Mouse (Mus musculus) B cell, adult 2 months (primary cell): ENCODE measurements around the gene Hfm1.

Source experiments
- DNase-seq, 2 experiments: peaks; one replicate each; pipeline ENCODE4 v3.0.0; 2022

Hfm1 gene

DNA sequence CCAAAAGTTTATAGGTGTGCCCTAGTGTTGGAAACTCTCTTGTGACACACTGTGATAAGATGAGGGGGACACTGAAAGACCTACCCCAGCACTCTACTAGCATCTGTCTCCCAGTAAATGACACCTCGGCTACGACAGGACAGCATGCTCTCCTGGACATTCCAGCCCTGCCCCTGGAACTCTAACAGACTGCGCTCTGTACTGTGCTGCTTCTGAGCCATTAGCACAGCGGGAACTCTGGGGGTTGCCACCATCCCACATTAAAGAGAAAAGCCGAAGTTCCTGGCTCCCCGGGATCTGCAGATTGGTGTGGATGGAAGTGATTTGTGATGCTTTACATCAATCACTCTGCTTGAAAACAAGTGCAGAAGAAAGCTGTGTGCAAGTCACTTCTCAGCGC is 93.1 kb downstream of the Hfm1 start:
- no peak for DNase-seq

DNA sequence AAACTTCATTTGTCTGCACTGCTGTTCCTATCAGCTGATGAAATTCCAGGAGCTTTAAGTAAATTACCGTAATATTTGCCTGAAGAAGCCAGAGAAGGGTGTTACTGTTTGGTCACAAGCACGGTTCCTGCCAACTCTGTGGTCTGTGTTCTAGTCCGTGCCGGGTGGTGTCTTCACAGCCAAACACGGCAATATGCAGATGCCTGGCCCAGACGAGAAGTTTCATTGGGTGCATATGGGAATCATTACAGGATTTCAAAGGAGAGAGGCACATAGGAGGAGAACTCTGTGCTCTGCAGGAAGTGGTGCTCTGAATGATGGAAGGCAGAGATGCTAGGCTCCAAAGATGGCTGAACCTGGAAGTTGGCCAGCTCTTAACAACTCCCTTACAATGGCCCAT is 94.7 kb downstream of the Hfm1 start:
- DNase-seq: no peak

DNA sequence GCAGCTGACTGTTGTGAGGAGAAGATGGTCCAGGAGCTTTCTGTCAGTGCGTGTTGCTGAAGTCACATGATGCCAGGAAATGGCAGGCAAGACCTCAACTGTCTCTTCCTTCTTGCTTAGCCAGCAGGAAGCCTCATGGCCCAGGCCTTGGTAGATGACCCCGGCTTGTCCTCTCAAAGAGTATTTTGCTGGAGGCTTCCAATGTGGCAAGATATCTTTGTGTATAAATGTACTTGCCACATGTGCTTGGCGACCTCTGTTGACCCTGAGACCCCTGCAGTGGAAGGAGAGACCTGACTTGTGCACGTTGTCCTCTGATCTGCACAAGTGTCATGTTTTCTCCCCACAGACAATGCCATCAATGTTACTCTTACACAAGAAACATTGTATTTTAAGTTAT is 95.3 kb downstream of the Hfm1 start:
- DNase-seq: no peak

DNA sequence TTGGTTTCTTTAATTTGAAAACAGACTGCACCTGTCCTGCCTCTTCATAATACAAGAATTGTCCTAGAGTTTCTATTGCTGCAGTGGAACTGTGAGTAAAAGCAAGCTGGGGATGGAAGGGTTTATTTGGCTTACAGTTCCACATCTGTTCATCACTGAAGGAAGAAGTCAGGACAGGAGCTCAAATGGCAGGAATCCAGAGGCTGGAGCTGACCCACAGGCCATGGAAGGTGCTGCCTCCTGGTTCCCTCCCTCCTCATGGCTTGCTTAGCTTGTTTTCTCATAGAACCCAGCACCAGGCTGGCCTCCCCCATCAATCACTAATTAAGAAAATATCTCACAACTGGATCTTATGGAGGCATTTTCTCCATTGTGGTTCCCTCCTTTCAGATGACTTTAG is 99.4 kb downstream of the Hfm1 start:
- no peak for DNase-seq

DNA sequence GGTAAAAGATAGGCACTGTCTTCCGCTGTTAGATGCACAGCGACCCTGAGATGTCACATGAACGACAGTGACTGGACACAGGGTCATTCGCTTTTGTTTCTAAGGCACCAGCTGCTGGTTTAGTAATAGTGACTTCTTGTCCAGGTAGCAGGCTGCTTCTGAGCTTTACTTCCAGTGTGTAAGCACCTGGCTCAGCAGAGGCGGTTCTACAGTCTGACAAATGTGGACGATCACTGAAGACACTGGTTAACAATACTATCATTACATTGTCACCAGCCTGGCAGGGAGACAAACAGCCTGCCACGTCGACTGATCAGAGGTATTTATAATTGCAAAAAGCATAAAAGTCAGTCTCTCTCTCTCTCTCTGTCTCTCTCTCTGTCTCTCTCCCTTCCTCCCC is 100.1 kb downstream of the Hfm1 start:
- peak in 1 of 2 experiments; percentile 7 for DNase-seq

DNA sequence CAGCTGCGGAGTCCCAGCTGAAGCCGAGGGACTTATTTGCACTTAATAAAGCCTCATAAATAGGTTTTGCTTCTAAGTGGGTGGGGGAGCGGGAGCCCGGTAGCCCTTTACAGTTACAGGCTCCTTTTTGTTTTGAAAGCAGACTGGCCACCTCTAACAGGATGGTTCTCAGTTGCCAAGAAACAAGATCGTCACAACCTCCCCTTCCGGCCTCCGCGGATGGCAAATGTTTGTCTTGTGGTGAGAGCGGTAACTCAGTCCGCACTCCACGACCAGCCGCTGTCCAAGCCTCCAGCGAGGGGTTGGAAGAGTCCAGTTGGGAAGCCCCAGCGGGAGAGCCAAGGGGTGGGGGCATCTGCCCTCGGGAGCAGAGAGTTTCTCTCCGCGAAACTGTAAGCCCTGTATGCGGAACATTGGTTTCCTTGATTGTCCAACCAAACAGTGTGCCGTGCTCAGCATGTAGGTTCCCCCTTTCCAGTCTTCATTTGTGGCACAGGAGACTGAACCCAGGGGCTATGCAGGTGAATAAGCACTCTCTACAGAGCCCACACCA is 100.7 kb downstream of the Hfm1 start:
- DNase-seq: peak; percentile 61 to 64

DNA sequence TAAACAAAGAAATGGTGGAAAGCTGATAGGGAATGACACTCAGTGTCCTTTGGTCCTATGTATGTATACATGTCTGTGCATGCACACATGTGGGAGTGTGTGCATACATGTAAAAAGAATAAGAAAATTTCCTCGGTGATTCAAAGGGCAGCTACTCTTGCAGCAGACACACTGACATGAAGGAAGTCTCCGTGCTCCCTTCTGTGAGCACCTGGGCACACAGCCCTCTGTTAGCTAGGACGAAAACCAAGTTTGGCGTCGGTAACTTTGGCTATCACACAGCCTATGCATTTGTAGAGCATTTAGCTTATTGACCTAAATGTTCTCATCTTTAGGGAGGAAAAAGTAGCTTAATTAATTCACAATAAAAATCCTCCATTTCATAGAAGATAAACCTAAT is 101.4 kb downstream of the Hfm1 start:
- DNase-seq: no peak

DNA sequence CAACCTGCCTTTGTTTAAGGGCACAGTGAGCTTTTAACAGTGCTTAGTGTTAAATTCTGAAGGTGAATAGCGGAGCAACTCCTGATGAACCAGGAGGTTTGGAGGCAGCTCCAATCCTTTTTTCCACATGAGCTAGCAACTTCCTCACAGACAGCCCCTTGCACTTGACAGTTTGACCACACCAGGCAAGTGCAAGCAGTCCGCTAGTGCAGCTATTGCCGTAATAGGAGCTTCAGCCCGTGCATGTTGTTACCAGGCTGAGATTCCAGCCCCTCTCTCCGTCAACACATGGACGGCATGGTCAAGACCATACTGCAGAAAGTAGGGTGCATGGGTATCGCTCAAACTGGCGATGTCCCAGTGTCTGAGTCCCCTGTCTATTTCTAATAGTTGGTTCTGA is 106.5 kb downstream of the Hfm1 start:
- DNase-seq: no peak

DNA sequence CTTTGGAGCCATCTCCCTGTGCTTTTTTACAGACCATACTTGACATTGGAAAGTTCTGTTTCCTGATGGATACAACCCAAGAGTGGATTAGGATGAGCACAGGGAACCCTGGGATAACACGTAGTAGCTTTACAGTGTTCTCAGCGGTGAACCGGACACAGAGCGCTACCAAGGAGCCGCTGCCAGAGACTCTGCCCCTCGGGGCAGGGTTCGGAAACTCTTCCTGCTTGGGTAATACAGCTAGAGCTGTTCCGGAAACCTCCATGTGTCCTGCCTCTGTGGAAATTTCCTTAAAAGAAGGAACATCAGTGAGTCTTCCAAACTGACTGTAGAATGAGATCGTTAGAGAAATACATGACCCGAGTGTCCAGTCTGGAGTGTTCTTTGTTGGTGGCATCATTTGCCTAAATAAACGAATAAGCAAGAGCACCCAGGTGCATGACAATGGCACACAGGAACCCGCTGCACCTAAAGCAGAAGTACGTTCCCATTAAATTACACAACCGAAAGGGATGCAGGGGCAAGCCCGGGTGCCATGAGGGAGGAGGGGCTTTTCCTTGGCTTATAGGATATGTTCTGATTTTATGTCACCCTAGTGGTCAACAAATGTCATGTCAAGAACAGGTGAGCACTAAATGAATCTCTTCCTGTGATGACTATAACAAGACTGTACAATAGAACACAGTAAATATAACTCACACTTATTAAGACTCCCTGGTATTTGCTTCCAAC is 110.0 kb downstream of the Hfm1 start:
- no peak for DNase-seq

DNA sequence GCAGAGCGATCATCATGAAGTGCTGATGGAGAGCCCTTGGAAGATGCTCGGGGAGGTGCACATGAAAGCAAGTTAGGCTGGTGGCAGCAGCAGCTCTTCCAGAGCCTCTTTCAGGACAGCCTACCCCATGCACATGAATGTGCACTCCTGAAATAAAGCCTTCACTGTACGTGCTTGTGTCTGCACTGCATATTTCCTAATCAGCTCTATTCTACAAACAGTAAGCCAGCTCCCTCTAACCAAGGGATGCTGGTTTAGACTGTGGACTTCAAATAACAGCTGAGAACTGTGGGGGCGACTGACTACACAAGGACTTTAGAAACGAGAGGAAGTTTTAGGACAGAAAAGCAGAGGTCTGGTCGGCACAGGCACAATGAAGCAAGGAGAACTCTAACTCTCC is 111.5 kb downstream of the Hfm1 start:
- no peak for DNase-seq

DNA sequence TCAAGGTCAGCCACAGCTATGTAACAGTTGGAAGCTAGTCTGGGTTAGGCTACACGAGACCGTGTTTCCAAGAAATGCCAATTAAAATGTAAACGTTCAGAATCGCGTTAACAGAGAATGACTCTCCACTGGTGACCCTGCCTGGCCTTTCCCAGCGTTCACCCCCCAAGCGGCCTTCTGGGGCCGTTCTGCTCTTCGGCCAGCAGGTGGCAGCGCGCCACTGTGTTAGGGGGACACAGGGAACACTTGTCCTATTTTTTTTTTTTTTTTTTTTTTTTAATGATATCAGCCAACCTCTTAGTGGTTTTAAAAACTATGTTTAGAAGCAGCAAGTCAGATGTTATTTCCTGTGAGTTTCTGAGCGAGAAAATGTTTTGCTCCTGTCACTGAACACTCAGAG is 123.0 kb downstream of the Hfm1 start:
- peak; percentile 79 to 80 for DNase-seq

DNA sequence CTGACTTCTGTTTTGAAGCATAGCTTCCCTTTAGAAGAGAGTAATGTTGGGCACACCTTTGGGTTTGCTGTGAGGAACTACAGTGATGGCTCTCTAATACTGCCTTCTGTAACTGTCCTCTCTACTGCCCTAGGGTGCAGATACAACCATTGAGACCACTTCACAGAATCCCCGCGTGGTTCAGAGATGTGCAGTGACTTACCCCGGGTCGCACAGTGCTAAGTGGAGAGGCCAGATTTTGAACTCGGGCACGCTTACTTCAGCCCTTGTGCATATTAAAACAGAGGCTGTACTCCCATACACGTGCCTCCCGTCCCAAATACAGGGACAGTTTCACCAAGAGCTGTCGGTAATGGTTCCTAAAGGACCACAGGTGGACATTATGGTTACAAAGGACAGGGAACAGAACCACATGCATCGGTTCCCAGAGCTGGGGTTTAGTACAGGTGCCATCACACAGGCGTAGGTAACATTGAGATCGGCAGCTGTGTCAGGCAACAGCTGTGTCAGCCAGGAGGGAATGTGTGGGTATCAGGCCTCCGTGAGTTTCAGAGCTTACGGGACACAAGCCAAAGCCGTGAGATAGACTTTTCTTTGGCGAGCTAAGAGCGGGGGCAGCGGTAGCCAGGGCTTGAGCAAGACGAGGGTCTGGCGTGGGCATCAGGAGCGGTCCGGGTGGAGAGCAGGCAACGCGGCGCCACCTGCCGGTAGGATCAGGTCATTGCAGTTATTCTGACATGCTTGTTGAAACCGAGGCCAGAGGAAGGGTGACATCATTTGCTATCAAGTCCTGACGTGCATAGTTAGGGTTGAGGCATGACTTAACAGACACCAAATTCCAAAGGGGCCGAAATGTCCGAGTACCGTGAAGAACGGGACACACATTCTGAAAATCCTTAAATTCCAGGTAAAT is 124.0 kb downstream of the Hfm1 start:
- DNase-seq: peak; percentile 90 to 92

DNA sequence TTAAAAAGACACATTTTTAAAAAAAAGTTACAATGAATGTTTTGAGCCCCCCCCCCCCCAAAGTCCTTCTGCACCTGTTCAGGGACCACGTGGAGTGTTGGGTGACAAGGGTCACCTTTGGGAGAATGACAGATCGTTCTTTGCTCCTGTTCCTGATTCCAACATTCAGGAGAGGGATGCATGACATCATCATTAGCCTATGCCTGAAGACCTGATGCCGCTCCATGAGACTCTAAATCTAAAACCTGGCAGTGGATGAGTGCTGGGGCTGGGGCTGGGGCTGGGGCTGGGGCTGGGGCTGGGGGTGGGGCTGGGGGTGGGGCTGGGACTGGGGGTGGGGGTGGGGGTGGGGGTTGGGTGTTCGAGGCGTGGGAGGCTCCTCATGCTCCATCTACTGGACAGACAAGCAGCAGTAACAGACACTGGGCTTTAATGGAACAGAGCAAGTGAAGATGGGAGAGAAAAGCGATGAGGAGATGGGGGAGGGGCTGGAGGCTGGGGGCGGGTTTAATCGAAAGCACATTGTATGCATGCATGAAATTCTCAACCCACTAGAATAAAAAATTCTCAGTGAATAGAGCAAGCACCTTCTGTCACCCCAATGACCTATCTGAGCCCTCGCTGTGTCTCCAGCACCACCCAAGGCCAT is 124.8 kb downstream of the Hfm1 start:
- DNase-seq: no peak

DNA sequence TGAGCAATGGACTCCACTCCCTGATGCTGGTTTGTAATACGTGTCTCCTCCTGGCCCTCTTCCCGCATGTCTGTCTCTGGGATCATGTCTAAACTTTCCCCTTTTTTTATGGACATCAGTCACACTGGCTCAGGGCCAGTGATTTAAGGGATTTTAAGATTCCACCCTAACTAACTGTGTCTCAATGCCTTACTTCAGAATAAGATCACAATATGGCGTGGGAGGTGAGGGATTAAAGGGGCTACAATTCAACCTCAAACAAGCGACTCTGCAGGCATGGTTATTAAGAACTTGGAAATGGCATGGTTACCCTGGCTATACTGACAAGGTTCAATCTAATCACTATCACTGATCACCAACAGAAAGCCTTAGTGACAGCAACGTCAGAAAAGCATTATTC is 128.2 kb downstream of the Hfm1 start:
- DNase-seq: no peak

DNA sequence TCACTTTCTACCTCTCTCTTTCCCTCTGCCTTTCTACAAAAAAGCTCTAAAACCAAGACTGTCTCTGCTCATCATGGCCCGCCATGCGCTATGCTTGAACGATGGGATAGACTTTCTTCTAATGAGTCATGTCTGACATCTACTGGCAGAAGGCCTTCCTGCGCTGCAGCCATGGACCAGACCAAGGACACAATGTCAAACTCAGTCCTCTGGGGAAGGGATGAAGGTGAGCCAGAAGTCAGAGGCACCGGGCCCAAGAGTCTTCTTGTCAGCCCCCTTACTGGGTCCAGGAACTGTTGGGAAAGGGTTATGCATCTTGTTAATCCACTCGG is 134.9 kb downstream of the Hfm1 start:
- peak in 1 of 2 experiments; percentile 8 for DNase-seq

DNA sequence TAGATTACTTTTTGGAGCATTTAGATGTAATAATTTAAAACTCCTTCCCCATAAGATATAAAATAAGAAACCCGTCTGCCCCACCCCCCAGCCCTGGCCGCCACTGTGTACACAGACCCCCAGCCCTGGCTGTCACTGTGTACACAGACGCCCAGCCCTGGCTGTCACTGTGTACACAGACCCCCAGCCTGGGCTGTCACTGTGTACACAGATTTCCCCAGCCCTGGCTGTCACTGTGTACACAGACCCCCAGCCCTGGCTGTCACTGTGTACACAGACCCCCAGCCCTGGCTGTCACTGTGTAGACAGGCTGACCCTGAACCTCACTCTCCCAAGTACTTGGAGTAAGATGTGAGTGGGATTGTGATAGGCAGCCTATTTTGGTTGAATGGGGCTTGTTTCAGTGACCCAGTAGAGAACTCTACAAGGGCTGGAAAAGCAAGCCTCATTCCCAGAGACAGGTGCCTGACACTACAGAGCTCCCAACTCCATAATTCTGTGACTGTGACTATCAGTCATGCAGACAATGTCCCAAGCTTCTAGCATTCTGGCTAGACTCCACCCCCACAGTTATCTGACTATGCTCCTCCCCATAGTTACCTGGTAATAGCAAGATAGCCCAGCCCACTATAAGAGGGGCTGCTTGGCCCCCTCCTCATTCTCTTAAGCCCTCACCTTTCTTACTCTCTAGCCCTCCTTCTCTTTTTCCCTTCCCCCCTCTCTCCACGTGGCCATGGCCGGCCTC is 135.5 kb downstream of the Hfm1 start:
- DNase-seq: no peak
